Mouse (Mus musculus) lung, adult 2 months (tissue): ENCODE measurements around the gene Wls. TPM values are rescaled to one million over a fixed set of nuclear protein-coding genes. Genes with fewer than 3 reads are reported as not detected.
A peak's percentile ranks its signal among the peaks of the same experiment; 100 is the strongest.

Experiments used
- DNase-seq: peaks from one replicate; pipeline ENCODE4 v3.0.0; 2022
- H3K4me1 ChIP-seq: fragments of 200-500 bp; 2 replicates; pipeline ENCODE4 v1.6.1; 2011; ENCODE audit warnings: low read length; ENCODE audit not compliant: control insufficient read depth, insufficient read depth
- H3K4me3 ChIP-seq: fragments of 200-500 bp; replicated peaks from 2 replicates; pipeline ENCODE3; 2011; ENCODE audit warnings: low read depth, mild to moderate bottlenecking, control low read depth, low read length; ENCODE audit errors: extremely low read depth
- CTCF ChIP-seq: fragments of 200-500 bp; IDR thresholded peaks from 2 replicates; pipeline ENCODE4 v1.5.1; 2011; ENCODE audit warnings: mild to moderate bottlenecking, low read length, control low read depth; ENCODE audit not compliant: insufficient read depth
- POLR2A ChIP-seq: fragments of 200-500 bp; IDR thresholded peaks from 2 replicates; pipeline ENCODE4 v1.6.1; 2011; ENCODE audit warnings: low read depth, mild to moderate bottlenecking, control low read depth, low read length, borderline replicate concordance; ENCODE audit errors: extremely low read depth
- WGBS: fragments of 180-500 bp; shearing (Covaris S2); methylation state at CpG from one replicate; pipeline ENCODE4 v1.1.7; 2018; 5-methylcytosine and 5-hydroxymethylcytosine counted together
- polyA plus RNA-seq: library from polyadenylated mRNA; depleted of rRNA; stranded (reverse); fragments of >200 nt; gene quantifications from 2 replicates; pipeline ENCODE4 v1.2.3, GENCODE M21; 2012

Wls gene
- polyA plus RNA-seq, 1 experiment = 56.4 TPM

DNA sequence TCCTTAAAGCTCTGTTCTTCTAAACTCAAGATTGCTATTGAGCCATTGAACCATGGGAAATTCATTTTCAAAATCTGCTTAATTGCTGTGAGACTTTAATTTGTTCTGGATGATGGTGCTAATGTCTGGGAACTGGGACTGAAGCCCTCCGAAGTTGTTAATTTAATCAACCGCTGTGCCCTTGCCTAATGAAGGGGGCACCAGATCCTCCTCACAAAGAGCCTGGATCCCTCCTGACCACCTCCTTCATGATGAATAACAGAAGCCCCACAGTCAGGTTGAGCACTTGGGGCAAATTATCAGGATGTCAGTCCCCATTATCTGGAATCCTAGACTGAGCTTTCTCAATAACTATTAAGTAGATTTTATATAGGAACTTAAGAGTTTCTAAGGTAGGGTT is 12.0 kb downstream of the Wls start:
- no peak for DNase-seq
- Histone ChIP-seq H3K4me3 (no peak overlapping the region), H3K4me1 (peaks cover 4% of the 10 kb centered on the region)
- 92% methylated on average over 2 of the region's 2 CpGs for WGBS
- TF ChIP-seq CTCF = no peak
- TF ChIP-seq POLR2A = no peak

- Histone ChIP-seq H3K4me3 (no peak overlapping the region), H3K4me1 (peaks cover 2% of the 10 kb centered on the region; the same call in 1 of the 2 replicates)
- WGBS = 72% methylated on average over 2 of the region's 2 CpGs
- no peak for DNase-seq
- no peak for TF ChIP-seq CTCF
- TF ChIP-seq POLR2A = no peak
These were observed 12.5 kb downstream of the Wls start for GRCm38 (mm10) chr3:159851980-159852379.

- TF ChIP-seq POLR2A (no peak), CTCF (no peak)
- no peak overlapping the region for H3K4me3 ChIP-seq
- DNase-seq = no peak
- WGBS = 42% methylated on average over 1 of the region's 1 CpGs
- H3K4me1 ChIP-seq = no peaks in the 10 kb centered on the region
These were observed 17.6 kb downstream of the Wls start for GRCm38 (mm10) chr3:159857112-159857511.

- DNase-seq = no peak
These were observed 26.2 kb downstream of the Wls start for GRCm38 (mm10) chr3:159865691-159866090.

DNA sequence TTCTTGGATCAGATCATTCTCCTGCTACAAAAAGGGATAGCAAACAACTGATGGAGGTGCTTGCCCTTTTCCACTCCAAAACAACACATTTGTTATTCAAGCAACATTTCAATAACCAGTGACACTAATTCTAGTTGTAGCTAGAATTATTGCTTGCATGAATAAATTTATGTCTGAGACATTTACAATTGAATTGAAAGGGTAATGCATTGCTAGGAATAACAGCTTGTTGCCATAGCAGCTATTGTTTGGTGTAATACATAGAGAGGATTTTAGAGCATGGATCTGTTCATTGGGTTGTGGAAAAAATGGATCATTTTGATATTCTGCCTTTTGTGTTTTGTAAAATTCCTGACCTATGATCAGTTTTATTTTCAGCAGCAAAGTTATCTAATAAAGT is 39.5 kb downstream of the Wls start:
- no peak for DNase-seq
- no peaks in the 10 kb centered on the region; the same call in 1 of the 2 replicates for H3K4me1 ChIP-seq
- TF ChIP-seq POLR2A = no peak
- TF ChIP-seq CTCF = no peak
- H3K4me3 ChIP-seq = no peak overlapping the region

More at GRCm38 (mm10) chr3:159865691-159866090, 26.2 kb downstream of the Wls start:
- Histone ChIP-seq H3K4me3 (no peak overlapping the region), H3K4me1 (no peaks in the 10 kb centered on the region)
- no peak for TF ChIP-seq CTCF
- no peak for TF ChIP-seq POLR2A
- WGBS = 46% methylated on average over 1 of the region's 1 CpGs

GRCm38 (mm10) chr3:159883325-159883724 is 43.9 kb downstream of the Wls start:
- Histone ChIP-seq H3K4me1 (peaks cover 4% of the 10 kb centered on the region; the same call in 1 of the 2 replicates), H3K4me3 (no peak overlapping the region)
- no peak for TF ChIP-seq CTCF
- no peak for TF ChIP-seq POLR2A
- DNase-seq = no peak
- 42% methylated on average over 2 of the region's 2 CpGs for WGBS

DNA sequence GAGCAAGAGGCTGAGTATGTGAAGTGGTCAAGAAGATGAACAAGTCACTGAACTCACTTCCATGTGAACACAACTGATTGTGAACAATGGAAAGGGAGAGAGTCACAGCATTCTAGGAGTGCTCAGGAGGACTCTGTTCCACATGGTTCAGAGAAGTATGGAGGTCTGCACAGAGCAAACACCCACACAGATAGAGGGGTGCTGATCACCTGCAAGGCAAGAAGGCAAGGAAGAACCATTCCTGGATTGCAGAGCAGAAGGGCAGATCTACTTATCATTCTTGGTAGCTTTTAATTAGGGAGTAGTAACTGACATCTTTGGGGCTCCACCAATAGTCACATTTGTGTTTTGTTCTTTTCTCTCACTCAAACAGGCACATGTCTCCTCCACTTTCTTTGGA is 45.3 kb downstream of the Wls start:
- Histone ChIP-seq H3K4me3 (no peak overlapping the region), H3K4me1 (peaks cover 4% of the 10 kb centered on the region; the same call in 1 of the 2 replicates)
- TF ChIP-seq CTCF (no peak), POLR2A (no peak)
- no peak for DNase-seq

DNA sequence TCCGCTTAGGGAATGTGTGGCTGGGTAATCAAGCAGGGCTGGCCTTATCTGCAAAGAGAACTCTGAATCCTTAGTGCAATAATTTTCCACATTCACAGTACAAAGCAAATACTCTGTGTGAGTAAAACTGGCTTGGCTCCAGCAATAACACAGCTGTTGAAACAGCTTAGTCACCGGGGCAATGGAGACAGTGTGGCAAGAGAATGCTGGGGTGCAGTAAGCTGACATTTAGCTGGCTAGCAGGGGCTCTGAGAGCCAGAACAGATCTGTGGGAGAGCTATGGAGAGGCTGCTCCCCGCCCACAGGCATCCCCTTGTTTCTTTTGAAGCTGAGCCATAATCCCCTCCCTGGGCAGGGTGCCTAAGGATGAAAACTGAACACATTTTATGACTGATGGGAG is 45.8 kb downstream of the Wls start:
- TF ChIP-seq CTCF (no peak), POLR2A (no peak)
- Histone ChIP-seq H3K4me1 (peaks cover 4% of the 10 kb centered on the region; the same call in 1 of the 2 replicates), H3K4me3 (no peak overlapping the region)
- peak; percentile 70 for DNase-seq
- 22% methylated on average over 3 of the region's 3 CpGs for WGBS

GRCm38 (mm10) chr3:159885781-159886400 is 46.4 kb downstream of the Wls start:
- DNase-seq = no peak
- Histone ChIP-seq H3K4me3 (no peak overlapping the region), H3K4me1 (peaks cover 4% of the 10 kb centered on the region; the same call in 1 of the 2 replicates)
- WGBS = 17% methylated on average over 1 of the region's 1 CpGs
- TF ChIP-seq POLR2A (no peak), CTCF (no peak)
